In the genomic region with DNA sequence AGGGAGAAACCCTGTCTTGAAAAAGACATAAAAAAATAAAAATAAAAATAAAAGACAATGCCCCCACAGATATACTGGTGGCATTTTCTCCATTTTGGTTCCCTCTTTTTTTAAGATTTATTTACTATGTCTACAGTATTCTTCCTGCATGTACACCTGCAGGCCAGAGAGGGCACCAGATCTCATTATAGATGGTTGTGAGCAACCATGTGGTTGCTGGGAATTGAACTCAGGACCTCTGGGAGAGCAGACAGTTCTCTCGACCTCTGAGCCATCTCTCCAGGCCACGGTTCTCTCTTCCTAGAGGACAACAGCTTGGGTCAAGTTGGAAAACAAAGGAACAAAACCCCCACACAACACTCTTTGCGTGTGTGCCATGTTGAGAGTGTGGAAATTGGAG, we compare ENCODE assay signal across 27 mouse cellular contexts.
"Had no signal": no experiment of that assay in that cellular context is flagged by ENCODE, and none has a peak within 500 bp of the region (broad histone marks: within the 10 kb centered on the region; RNA-seq: fewer than 3 reads in every experiment).

No protein-coding gene starts in this region.

- H3K9me3 ChIP-seq: heart, embryonic 15.5 days; hindbrain, embryonic 13.5 days; hindbrain, embryonic 15.5 days; kidney, embryonic 15.5 days; limb, embryonic 15.5 days; liver, embryonic 13.5 days; liver, embryonic 15.5 days had no signal

- H3K4me3 ChIP-seq: heart, adult 2 months; heart, embryonic 13.5 days; heart, embryonic 15.5 days; hindbrain, embryonic 13.5 days; hindbrain, embryonic 15.5 days; kidney, embryonic 15.5 days; limb, embryonic 13.5 days; limb, embryonic 15.5 days; liver, embryonic 13.5 days; liver, embryonic 15.5 days had no signal

- H3K9ac ChIP-seq: heart, embryonic 13.5 days; heart, embryonic 15.5 days; hindbrain, embryonic 13.5 days; hindbrain, embryonic 15.5 days; kidney, embryonic 15.5 days; limb, embryonic 13.5 days; limb, embryonic 15.5 days; liver, embryonic 13.5 days; liver, embryonic 15.5 days had no signal

- H3K27me3 ChIP-seq: heart, embryonic 13.5 days; heart, embryonic 15.5 days; hindbrain, embryonic 13.5 days; hindbrain, embryonic 15.5 days; kidney, embryonic 15.5 days; limb, embryonic 13.5 days; limb, embryonic 15.5 days had no signal

- H3K27ac ChIP-seq: heart, adult 2 months; heart, embryonic 13.5 days; heart, embryonic 15.5 days; hindbrain, embryonic 13.5 days; hindbrain, embryonic 15.5 days; hindbrain, postnatal 0 days; kidney, embryonic 15.5 days; kidney, postnatal 0 days; limb, embryonic 13.5 days; limb, embryonic 15.5 days; liver, embryonic 13.5 days; liver, embryonic 15.5 days had no signal

- H3K36me3 ChIP-seq: heart, embryonic 13.5 days; heart, embryonic 15.5 days; hindbrain, embryonic 13.5 days; hindbrain, embryonic 15.5 days; kidney, embryonic 15.5 days; limb, embryonic 13.5 days; limb, embryonic 15.5 days; liver, embryonic 13.5 days; liver, embryonic 15.5 days had no signal

- ATAC-seq: hindbrain, postnatal 0 days; intestine, embryonic 16.5 days had no signal

- DNase-seq: gastrocnemius, postnatal 14 days; gastrocnemius, postnatal 36 days; heart, adult 11 months; heart, adult 2 months; heart, postnatal 14 days; heart, postnatal 36 days; kidney, adult 11 months; kidney, adult 2 months; kidney, adult 9 months; kidney, postnatal 14 days; kidney, postnatal 36 days; layer of hippocampus, adult 9-11 months; left cerebral cortex, postnatal 4 days; liver, embryonic 13.5 days; lung, adult 18-20 months had no signal

- H3K4me2 ChIP-seq: heart, embryonic 11.5 days; heart, embryonic 13.5 days; heart, embryonic 15.5 days; hindbrain, embryonic 13.5 days; hindbrain, embryonic 15.5 days; kidney, embryonic 15.5 days; limb, embryonic 13.5 days; limb, embryonic 15.5 days; liver, embryonic 13.5 days; liver, embryonic 15.5 days had no signal
